Mouse (Mus musculus) brain, embryonic 14.5 days (tissue): ENCODE measurements around the gene Hamp.

Experiments used
- CTCF ChIP-seq: fragments of 200-500 bp; IDR thresholded peaks from 2 replicates; pipeline ENCODE4 v1.5.1; 2012; ENCODE audit warnings: inconsistent platforms, mild to moderate bottlenecking, moderate library complexity, borderline replicate concordance; ENCODE audit not compliant: insufficient read depth, insufficient read length; ENCODE audit errors: extremely low read depth
- POLR2A ChIP-seq: fragments of 200-500 bp; IDR thresholded peaks from 2 replicates; pipeline ENCODE4 v1.6.1; 2012; ENCODE audit warnings: mild to moderate bottlenecking, inconsistent platforms, borderline replicate concordance; ENCODE audit not compliant: poor library complexity, insufficient read depth, insufficient read length, severe bottlenecking; ENCODE audit errors: extremely low read depth

DNA sequence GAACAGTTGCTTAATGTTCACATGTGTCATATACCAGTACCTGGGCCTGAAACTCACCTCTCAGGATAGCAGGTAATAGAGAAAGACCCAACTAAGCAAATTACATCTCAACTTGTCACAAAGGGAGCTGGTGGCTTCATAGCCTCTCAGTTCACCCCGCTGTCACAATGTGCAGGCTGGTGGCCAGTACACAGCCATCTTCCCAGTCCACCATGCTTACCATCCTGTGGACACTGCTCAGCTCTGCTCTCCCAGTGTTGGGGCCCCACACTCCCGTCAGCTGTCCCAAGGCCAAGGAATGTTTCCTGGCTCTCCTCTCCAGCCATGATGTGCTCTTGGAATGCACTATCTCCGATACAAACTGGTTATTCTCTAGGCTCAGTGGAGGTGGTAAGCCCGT is 37.9 kb upstream of the Hamp start:
- TF ChIP-seq POLR2A (no peak), CTCF (no peak)
